In the genomic region with DNA sequence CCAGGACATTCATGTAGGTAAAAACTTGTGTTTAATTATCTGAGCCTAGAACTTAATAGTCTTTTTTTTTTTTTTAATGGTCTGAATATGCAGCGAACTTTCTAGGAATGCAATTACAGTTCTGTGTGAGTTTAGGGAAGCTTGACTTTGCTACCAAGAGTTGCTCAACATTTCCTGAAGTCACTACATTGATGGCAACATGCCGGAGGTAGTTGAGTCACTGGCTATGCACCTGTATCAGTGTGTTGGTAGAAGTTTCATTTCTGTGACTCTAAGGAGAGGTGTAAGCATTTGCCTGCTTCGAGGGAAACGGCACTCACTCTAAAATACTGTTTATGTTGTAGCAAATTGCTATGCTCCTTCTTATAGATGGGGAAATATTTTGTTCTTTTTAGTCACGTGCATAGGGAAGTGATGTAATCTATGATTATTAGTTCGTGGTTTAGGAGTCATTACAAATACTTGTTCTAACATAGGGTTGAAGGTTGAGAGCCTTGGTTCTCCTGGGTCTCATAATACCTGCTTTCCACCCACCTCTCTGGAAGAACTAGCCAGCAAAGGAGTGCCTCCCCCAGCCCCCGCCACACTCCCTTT, we compare ENCODE assay signal across 8 mouse cellular contexts. TPM values are rescaled to one million over a fixed set of nuclear protein-coding genes. Genes with fewer than 3 reads are reported as not detected.
A peak's percentile ranks its signal among the peaks of the same experiment; 100 is the strongest.
DNase-seq lines count a peak whose midpoint lies in the region; ATAC-seq and TF ChIP-seq lines count a peak whose summit lies in the region.

No protein-coding gene starts in this region.

- 73% methylated on average over 7 of the region's 7 CpGs for WGBS in hindbrain, embryonic 16.5 days
- 83% methylated on average over 7 of the region's 7 CpGs for WGBS in midbrain, embryonic 12.5 days

- DNase-seq in gastrocnemius, adult 2 months = no peak
- DNase-seq in gastrocnemius, adult 18-20 months (ENCODE audit: low spot score) = no peak
- DNase-seq in frontal cortex, postnatal 10 days (ENCODE audit: low spot score in 2 of 2) = no peak
- DNase-seq in gastrocnemius, postnatal 25 days = no peak
- DNase-seq in cerebellum, postnatal 25 days = no peak

- H3K36me3 ChIP-seq in hindbrain, embryonic 16.5 days (ENCODE audit: control insufficient read depth, insufficient read depth, low read length) = no peaks in the 10 kb centered on the region
- H3K36me3 ChIP-seq in midbrain, embryonic 12.5 days = no peaks in the 10 kb centered on the region

- H3K9ac ChIP-seq in hindbrain, embryonic 16.5 days (ENCODE audit: low read depth, low read length) = peak overlapping the region; percentile 90
- peak overlapping the region; percentile 96 for H3K9ac ChIP-seq in midbrain, embryonic 12.5 days (replicated peaks)

- peaks cover 22% of the 10 kb centered on the region for H3K4me1 ChIP-seq in hindbrain, embryonic 16.5 days (ENCODE audit: control insufficient read depth, insufficient read depth, low read depth, low read length)
- peaks cover 34% of the 10 kb centered on the region for H3K4me1 ChIP-seq in midbrain, embryonic 12.5 days

- H3K4me2 ChIP-seq in hindbrain, embryonic 16.5 days (ENCODE audit: low read length) = peak overlapping the region; percentile 86
- H3K4me2 ChIP-seq in midbrain, embryonic 12.5 days (replicated peaks) = peak overlapping the region; percentile 94

- intact Hi-C loops in gastrocnemius, adult 2 months (cut with DNase I) = loop anchor here (5.0 kb wide), 1 partner anchor 127 kb away; no protein-coding TSS in a partner anchor

- no peak for TF ChIP-seq CTCF in gastrocnemius, adult 2 months (IDR thresholded peaks at IDR 0.05)

- no peaks in the 10 kb centered on the region for H3K9me3 ChIP-seq in hindbrain, embryonic 16.5 days (ENCODE audit: control insufficient read depth, low read length)
- H3K9me3 ChIP-seq in midbrain, embryonic 12.5 days = no peaks in the 10 kb centered on the region

- peak overlapping the region; percentile 93 for H3K4me3 ChIP-seq in gastrocnemius, adult 2 months
- H3K4me3 ChIP-seq in hindbrain, embryonic 16.5 days (ENCODE audit: low read length) = peak overlapping the region; percentile 68
- peak overlapping the region; percentile 86 for H3K4me3 ChIP-seq in midbrain, embryonic 12.5 days

- 0 out of 2 replicates have a peak overlapping the region, but pooled peaks have one; percentile 86 for H3K27ac ChIP-seq in gastrocnemius, adult 2 months
- peak overlapping the region; percentile 92 for H3K27ac ChIP-seq in hindbrain, embryonic 16.5 days (ENCODE audit: low read depth, low read length)
- peak overlapping the region; percentile 94 for H3K27ac ChIP-seq in midbrain, embryonic 12.5 days (replicated peaks)

- no peaks in the 10 kb centered on the region for H3K27me3 ChIP-seq in hindbrain, embryonic 16.5 days (replicated peaks; ENCODE audit: control insufficient read depth, insufficient read depth, low read length)
- H3K27me3 ChIP-seq in midbrain, embryonic 12.5 days = peaks cover 18% of the 10 kb centered on the region

- ATAC-seq in common myeloid progenitor, adult 5-6 weeks (replicated peaks; ENCODE audit: low read depth, poor library complexity, severe bottlenecking) = peak; percentile 41
- no peak for ATAC-seq in hindbrain, embryonic 16.5 days
- no peak for ATAC-seq in midbrain, embryonic 12.5 days (ENCODE audit: low FRiP score, low read depth)

RNA-seq across cellular contexts. Expression of a gene that starts 1.0 kb away (rescaled TPM):
- total RNA-seq in gastrocnemius, adult 2 months (2021) = 1 to 10 TPM; 8.5 to 9.1 TPM
- total RNA-seq in gastrocnemius, adult 18-20 months (2021) = 1 to 10 TPM; 5.5 to 8.2 TPM
- total RNA-seq in common myeloid progenitor, adult 5-6 weeks (2017) = 1.3 and 3.5 TPM in 2 replicates
- polyA plus RNA-seq in hindbrain, embryonic 16.5 days (2015; fragmentation: Nextera tagmentation; extraction: Ambion mirVana) = 82.9 and 85.5 TPM in 2 replicates
- 33.4 and 35.9 TPM in 2 replicates for polyA plus RNA-seq in midbrain, embryonic 12.5 days (2016; fragmentation: Nextera tagmentation; extraction: Ambion mirVana)
- 10 to 100 TPM in 1 of 2 experiments, 1 to 10 TPM in 1; 8.8 to 11.0 TPM for total RNA-seq in gastrocnemius, postnatal 25 days (2021)

RNA-seq across cellular contexts. Expression of a gene that starts 21.6 kb away (rescaled TPM):
- total RNA-seq in gastrocnemius, adult 2 months (2021) = not detected
- total RNA-seq in gastrocnemius, adult 18-20 months (2021) = not detected
- total RNA-seq in common myeloid progenitor, adult 5-6 weeks (2017) = not detected in 2 replicates
- 1.6 and 1.9 TPM in 2 replicates for polyA plus RNA-seq in hindbrain, embryonic 16.5 days (2015; fragmentation: Nextera tagmentation; extraction: Ambion mirVana)
- 0.68 and 0.96 TPM in 2 replicates for polyA plus RNA-seq in midbrain, embryonic 12.5 days (2016; fragmentation: Nextera tagmentation; extraction: Ambion mirVana)
- total RNA-seq in gastrocnemius, postnatal 25 days (2021) = not detected

RNA-seq across cellular contexts. Expression of a gene that starts 43.6 kb away (rescaled TPM):
- total RNA-seq in gastrocnemius, adult 2 months (2021) = not detected
- not detected for total RNA-seq in gastrocnemius, adult 18-20 months (2021)
- not detected in 2 replicates for total RNA-seq in common myeloid progenitor, adult 5-6 weeks (2017)
- 0.09 TPM in 1 of 2 replicates, not detected in the other for polyA plus RNA-seq in hindbrain, embryonic 16.5 days (2015; fragmentation: Nextera tagmentation; extraction: Ambion mirVana)
- polyA plus RNA-seq in midbrain, embryonic 12.5 days (2016; fragmentation: Nextera tagmentation; extraction: Ambion mirVana) = 0.14 TPM in 1 of 2 replicates, not detected in the other
- total RNA-seq in gastrocnemius, postnatal 25 days (2021) = not detected

RNA-seq across cellular contexts. Expression of a gene that starts 43.8 kb away (rescaled TPM):
- total RNA-seq in gastrocnemius, adult 2 months (2021) = 1 to 10 TPM in 1 of 2 experiments, under 1 TPM in 1; 0.23 to 1.3 TPM
- not detected for total RNA-seq in gastrocnemius, adult 18-20 months (2021)
- 1.1 and 2.9 TPM in 2 replicates for total RNA-seq in common myeloid progenitor, adult 5-6 weeks (2017)
- 206 and 224 TPM in 2 replicates for polyA plus RNA-seq in hindbrain, embryonic 16.5 days (2015; fragmentation: Nextera tagmentation; extraction: Ambion mirVana)
- 175 and 190 TPM in 2 replicates for polyA plus RNA-seq in midbrain, embryonic 12.5 days (2016; fragmentation: Nextera tagmentation; extraction: Ambion mirVana)
- total RNA-seq in gastrocnemius, postnatal 25 days (2021) = under 1 TPM; 0.78 to 0.82 TPM

RNA-seq across cellular contexts. Expression of a gene that starts 53.3 kb away (rescaled TPM):
- total RNA-seq in gastrocnemius, adult 2 months (2021) = not detected
- total RNA-seq in gastrocnemius, adult 18-20 months (2021) = not detected
- total RNA-seq in common myeloid progenitor, adult 5-6 weeks (2017) = not detected in 2 replicates
- polyA plus RNA-seq in hindbrain, embryonic 16.5 days (2015; fragmentation: Nextera tagmentation; extraction: Ambion mirVana) = not detected in 2 replicates
- not detected in 2 replicates for polyA plus RNA-seq in midbrain, embryonic 12.5 days (2016; fragmentation: Nextera tagmentation; extraction: Ambion mirVana)
- total RNA-seq in gastrocnemius, postnatal 25 days (2021) = not detected
